Mouse (Mus musculus): Measurements from ENCODE around the gene Ctnnal1.
"Not testable (repeated sequence)": the region's sequence is repeated elsewhere in the genome, so short reads cannot be mapped to it uniquely, and the experiment has no call there.

Gene Ctnnal1

DNA sequence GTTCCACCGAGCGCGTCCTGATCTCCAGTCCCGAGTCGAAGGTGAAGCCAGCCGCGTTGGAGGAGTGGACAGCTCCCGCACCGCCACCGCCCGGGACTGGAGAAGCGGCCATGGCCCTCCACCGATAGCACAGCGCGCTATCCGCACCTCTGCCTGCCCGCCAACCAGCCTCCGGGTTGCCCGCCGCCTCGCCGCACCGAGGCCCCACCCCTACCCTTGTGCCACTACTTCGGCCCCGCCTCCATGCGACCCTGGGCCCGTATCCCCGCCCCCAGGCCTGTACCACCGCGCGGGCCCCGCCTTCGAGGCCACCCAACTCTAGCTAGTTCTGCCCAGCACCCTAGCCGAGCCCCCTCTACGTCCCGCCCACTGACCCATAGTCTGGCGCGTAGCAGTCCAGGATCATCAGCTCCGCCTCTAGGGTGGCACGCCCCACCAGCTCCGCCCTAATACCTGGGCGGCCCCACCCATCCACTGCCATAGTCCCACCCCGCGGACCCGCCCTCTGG is at the start of gene Ctnnal1:
Ctnnal1 (minus strand) TSS at position 186 of the 509 bp plus-strand sequence.
- peak; percentile 73 to 81 for DNase-seq (ENCODE audit: low spot score in 2 of 2)

DNA sequence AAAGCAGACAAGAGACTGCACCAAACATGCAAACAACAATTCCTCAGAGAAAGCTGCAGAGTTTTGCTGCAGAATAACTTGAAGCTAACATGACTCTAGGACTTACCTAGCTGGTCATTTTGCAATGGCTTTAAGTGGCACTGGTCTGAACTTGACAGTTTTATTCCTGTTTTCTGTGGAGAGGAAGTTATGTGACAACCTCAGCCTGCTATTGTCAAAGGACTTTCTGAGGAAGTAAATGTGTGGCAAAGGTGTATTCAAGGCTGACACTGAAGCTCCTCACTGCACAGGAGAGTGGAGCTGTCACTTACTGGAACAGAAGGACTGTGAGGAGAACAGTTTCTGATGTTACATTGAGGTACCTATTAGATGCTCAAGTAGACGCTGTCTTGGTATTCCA is 49.8 kb upstream of the Ctnnal1 start:
- no peak for DNase-seq (ENCODE audit: low spot score in 2 of 2)

DNA sequence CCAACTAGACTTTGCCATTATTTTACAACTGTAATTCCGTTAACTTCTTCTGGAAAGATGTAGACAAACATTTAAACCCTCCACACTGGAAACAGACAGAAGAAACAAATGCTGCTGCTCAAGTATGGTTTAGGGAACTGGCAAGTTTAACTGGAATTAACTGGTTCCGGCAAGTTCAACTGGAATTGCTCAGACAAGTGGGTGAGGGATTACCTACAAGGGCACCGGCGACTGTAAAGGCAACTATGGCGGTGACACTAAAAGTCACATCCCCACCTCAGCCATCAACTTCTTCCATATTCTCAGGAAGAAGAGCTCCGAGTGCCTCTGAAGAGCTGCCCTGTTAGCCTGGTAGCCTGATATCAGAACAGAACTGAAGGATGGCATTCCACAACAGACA is 49.4 kb upstream of the Ctnnal1 start:
- no peak for DNase-seq (ENCODE audit: low spot score in 2 of 2)

DNA sequence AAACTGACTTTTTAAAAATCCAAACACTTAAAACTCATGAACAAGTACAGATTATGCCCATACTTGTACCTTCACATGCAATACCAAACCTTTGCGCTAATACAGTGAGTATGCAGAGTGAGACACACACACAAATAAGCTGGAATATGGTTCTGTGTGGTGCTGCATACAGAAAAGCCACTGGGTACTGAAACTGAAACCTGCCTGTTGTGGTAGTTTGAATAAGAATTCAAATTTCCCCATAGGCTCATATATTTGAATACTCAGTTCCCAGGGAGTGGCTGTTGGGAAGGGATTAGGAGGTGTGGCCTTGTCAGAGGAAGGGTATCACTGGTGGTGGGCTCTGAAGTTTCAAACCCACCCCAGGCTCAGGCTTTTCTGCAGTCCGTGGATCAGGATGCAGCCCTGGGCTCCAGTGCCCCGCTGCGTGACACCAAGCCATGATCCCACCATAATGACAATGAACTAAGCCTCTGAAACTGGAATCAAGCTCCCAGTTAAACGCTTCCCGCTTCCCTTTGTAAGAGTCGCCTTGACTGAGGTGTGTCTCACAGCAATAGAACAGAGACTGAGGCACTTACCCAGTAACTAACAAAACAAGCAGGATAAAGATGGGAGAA is 47.5 kb upstream of the Ctnnal1 start:
- no peak for DNase-seq (ENCODE audit: low spot score in 2 of 2)

DNA sequence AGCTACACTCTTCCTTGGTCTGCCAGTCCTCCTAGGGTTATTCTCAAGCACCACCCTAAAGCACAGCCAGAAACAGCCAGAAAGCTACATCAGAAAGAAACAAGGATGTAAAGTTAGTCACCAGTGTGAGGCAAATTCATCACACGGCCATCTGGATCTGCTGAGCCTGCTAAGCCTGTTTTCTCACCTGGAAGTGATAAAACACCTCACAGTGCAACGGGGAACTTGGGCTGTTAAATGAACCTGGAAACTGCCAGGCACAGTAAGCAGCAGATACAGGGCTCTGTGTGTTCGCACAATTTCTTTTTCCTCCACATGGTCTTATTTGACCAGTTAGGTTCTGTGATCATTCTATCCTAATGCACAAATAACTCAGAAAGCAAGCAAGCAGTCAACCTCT is 44.6 kb upstream of the Ctnnal1 start:
- no peak for DNase-seq (ENCODE audit: low spot score in 2 of 2)

DNA sequence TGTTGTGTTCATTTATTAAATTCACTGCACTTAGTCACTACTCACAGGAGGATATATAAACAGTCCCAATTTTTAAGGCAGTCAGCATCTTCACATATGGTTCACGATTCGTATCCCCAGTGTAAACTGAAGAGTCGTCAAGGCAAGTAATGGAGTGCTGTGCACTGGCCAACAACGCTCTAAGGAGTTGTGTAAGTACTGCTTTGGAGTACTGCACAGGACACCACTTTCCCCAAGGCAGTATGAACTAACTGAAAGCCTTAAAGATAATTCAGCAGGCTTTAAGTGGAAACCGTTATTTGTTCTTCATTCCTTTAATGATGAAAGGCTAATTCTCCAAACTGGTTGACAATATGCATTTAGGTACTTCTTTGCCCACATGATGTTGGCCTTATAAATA is 42.7 kb upstream of the Ctnnal1 start:
- no peak for DNase-seq (ENCODE audit: low spot score in 2 of 2)

DNA sequence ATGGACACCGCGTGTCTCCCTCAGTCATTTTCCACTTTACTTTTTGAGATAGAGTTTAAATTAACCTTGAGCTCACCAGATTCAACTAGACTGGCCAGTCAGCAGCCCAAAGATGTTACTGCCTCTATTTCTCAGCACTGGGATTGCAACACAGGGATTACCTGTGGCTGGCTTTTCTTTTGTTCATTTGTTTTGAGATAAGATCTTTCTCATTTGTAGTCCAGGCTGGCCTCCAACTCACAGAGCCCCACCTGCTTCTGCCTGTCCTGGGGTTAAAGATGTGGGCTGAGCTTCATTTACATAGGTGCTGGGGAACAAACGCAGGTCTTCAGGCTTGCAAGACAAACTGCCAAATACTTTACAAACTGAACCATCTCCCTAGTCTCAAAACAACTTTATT is 41.9 kb upstream of the Ctnnal1 start:
- no peak for DNase-seq (ENCODE audit: low spot score in 2 of 2)

DNA sequence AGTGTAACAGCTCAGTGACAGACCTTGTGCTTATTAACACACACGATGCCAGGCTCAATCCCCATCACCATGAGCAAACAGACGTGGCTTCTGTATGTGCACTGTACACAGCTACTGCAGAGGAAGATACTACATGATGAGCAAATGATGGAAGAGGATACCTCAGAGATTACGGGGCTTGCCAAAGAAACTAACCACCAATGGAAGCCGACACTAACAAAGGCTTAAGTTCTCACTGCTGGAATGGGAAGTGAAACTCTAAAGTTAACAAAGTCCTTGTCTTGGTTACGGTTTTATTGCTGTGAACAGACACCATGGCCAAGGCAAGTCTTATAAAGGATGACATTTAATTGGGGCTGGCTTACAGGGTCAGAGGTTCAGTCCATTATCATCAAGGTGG is 40.5 kb upstream of the Ctnnal1 start:
- DNase-seq (ENCODE audit: low spot score in 2 of 2), result no peak

DNA sequence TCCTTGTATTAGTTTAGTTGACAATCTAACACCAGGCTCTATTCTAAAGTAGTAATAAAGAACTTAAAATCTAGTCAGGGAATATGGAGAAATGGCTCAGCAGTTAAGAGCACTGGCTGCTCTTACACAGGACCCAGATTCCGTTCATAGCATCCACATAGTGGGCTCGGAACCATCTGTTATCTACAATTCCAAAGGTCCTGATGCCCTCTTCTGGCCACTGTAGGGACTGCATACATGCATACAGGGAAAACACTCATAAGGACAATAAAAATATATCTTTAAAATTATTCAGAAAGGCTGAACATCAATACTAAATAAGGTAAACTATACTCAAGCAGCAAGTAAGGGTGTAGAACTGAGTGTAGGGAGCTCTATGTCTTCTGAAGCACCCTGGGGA is 36.7 kb upstream of the Ctnnal1 start:
- DNase-seq (ENCODE audit: low spot score in 2 of 2), result no peak

DNA sequence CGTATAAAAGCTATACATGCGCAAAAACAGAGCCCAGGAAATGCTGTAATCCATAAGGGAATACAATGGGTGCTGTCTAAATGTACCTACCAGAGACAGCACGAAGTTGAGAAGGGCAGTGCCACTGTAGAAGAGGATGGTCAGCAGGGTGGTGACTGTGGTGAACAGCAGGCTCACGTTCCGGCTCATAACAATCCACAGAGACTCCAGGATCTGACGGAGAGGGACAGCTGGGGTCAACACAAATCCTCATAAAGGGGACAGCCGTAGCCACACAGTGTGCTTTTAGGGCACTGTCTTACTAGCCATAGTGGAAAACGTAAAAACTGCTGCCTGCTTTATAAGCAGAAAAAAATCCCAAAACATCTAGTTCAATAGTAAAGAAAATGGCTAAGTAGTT is 34.2 kb upstream of the Ctnnal1 start:
- no peak for DNase-seq (ENCODE audit: low spot score in 2 of 2)

DNA sequence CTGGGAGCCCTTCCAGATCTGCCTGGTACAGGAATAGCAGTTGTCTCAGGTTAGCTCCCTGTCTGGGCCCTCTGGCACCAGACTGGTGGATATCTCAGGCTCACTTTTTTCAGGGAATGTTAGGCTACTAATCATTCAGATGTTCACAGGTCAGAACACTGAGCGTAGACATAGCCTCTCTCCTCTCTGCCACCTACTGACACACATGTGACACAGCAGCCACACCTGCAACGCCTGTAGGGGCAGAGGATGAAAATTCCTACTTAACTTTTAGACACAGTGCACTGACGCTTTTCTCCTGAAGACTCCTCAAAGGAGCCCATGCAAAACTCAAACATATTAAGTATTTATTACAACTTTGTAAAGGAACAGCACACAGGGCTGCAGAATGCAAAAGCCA is 32.5 kb upstream of the Ctnnal1 start:
- no peak for DNase-seq (ENCODE audit: low spot score in 2 of 2)

DNA sequence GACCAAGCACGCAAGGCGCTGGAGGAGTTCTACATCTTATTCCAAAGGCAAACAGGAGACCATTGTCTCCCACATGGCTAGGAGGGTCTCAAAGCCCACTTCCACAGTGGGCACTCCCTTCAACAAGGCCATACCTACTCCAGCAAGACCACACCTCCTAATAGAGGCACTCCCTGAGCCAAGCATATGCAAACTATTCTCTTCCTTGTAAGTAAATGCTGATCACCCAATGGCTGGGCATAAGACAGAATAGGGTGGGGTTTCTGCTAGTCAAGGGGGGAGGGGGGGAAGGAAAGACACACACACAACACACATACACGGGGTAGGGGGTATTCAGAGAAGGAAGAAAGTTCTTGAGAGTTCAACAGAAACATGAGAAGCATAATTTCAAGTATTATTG is 29.2 kb upstream of the Ctnnal1 start:
- DNase-seq (ENCODE audit: low spot score in 2 of 2), result no peak

DNA sequence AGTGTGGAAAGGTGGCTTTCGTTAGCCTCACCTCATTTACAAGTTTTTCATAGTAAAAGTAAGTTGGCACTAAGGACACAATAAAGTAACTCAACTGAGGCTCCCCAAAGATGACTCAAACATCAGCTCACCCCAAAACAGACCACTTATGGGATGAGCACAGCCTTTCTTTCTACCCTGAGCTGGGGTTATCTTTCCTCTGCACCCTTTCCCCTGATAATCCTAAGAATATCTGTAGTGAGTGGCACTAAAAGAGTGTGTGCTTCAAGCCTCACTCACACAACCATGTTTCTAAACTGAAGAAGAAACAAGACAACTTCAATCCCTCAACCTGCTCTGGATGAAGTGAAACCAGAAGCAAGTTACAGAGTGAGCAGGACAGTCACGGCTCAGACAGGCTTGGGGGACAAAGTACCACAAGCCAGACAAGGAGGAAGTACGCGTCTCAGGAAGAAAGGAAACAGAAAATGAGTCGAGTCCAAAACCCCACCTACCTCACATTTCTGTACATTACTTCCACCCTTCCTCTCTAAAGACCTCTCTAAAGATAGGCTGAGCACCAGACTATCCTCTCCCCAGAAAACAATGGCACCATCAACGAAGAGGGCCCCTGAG is 27.6 kb upstream of the Ctnnal1 start:
- no peak for DNase-seq (ENCODE audit: low spot score in 2 of 2)

DNA sequence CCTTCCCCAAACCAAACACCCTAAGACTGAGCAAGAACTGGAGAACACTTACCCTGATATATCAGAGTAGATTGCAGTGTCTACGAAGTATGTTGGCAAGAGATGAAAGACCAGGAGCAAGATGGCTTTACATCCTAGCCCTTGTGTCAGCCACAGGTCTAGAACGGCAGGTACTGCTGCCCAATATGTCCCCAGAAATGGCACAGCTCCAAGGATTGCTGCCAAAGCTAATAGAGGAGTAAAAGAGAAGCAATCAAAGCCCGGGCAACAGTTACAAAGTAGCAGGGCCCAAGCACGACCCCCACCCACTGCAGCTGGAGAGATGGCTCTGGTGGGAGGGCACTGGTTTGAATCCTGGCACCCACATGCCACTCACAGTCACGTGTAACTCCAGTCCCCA is 23.5 kb upstream of the Ctnnal1 start:
- no peak for DNase-seq (ENCODE audit: low spot score in 2 of 2)

DNA sequence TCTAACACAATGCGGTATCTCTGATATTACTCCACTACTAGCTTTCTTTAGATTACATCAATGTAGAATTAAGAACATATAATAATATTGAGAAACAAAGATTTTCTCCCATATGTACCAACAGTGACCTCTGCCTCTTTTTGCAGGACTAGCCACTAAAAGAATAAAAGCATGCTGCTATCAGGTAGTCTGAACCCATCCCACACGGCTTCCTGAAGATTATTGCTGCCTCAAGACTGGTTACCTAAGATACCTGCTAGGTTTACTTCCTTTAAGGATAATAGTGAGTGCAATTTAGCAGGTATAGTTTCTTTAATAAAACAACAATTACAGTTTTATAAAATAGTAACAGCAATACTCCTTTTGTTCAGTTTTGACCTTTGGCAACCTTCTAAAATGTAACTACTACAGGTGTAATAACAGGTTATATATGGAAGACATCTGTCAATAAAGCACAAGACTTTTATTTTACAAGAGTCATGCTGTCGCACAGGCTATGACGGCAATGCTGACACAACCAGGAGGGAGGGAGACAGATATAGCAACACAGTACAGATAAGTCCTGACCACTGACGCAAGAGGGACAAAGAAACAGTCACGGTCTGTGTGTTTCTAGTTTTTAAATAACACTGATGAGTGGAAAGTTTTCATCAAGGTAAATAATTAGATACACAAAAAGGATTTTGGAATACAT is 21.4 kb upstream of the Ctnnal1 start:
- no peak for DNase-seq (ENCODE audit: low spot score in 2 of 2)

DNA sequence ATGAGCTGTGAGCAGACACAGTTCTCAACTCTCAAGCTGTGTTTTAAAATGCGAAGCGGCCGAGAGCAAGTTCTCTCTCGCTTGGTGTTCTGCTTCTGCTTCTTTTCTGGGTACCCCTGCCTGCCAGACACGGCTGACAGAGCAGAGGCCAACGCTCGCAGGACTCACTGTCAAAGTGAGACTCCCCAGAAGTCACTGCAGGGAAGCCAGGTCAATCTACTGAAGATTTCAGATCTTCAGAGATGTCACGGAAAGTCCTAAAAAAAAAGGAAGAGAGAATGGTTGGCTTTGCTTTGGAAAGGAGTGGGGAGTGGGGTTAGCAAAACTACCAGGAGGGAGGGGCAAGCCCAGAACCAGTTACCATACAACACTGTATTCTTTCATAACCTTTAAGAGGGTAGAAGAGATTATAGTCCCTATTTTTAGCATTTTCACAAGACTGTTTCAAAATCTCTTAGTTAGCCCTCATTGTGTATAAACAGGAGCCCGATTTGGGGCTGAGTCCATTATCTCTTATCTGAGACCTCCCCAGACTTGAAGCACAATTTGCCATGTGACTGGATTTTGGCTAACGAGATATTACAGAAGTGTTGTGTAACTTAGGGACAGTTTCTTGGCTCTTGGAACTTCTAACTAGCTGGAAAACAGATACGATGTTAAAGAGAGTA is 15.2 kb upstream of the Ctnnal1 start:
- DNase-seq (ENCODE audit: low spot score in 2 of 2), result no peak

DNA sequence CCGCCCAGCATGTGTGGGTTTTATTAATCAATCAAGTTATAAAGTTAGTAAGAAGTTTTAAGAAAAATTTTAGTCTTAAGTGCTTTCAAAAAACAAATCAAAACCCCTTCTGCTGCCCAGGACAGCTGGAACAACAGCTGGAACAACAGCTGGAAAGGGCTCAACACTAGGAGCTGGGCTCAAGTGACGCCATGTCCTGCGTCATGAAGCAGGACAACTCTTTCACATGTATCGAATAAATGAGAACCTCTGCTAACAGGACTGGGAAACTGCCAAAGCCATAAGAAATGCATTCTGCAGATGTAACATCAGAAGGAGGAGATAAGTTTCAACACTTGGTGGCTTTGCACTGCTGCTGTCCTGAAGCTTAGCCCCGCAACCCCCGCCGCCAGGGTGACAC is 14.0 kb upstream of the Ctnnal1 start:
- no peak for DNase-seq (ENCODE audit: low spot score in 2 of 2)

DNA sequence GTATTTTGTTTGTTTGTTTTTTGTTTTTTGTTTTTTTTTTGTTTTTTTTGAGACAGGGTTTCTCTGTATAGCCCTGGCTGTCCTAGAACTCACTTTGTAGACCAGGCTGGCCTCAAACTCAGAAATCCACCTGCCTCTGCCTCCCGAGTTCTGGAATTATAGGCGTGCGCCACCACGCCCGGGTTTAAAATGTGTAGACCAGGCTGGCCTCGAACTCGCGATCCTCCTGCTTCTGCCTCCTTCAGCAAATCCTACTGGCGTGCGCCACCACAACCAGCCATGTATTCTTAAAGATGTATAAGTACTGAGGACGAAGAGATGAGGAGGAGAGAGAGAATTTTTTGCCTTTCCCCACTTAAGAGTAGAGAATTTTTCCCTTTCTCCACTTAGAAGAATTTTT is 5.6 kb upstream of the Ctnnal1 start:
- not testable (repeated sequence) for DNase-seq (ENCODE audit: low spot score in 2 of 2)

DNA sequence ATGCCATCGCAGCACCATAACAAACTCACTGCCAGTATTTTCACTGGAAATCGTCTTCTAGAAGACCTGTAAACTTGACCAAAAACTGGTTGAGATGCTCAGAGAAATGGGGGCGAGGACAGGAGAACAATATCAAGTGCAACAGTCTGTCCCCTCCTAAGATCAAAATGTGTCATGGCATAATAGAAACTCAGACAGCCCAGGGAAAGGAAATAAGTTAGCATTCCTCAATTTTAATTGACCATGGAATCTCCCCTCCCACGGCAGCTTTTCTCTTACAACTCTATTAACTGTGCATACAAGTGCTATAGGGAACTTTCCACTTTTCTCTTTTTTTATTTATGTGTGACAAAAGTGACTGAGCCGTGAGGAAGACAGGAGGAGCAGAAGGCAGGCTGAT is 2.8 kb upstream of the Ctnnal1 start:
- no peak for DNase-seq (ENCODE audit: low spot score in 2 of 2)

DNA sequence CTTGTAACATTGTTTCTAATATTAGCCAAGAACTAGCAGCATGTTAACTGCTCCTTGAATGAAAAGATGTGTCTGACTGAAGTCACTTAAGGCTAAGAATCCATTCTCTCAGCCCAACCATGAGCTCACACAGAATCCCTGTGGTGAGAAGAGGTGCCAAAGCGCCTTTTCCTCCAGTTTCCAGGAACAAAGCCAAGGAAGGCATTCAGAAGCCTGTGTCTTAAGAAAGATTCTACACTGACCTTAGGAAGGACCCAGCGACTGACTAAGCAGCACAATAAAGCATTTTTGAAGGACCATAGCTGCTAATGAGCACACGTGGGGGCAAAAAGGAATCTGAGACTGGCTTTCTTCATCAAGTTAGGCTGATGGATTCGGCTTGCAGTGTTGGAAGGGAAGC is 983 bp upstream of the Ctnnal1 start:
- no peak for DNase-seq (ENCODE audit: low spot score in 2 of 2)

DNA sequence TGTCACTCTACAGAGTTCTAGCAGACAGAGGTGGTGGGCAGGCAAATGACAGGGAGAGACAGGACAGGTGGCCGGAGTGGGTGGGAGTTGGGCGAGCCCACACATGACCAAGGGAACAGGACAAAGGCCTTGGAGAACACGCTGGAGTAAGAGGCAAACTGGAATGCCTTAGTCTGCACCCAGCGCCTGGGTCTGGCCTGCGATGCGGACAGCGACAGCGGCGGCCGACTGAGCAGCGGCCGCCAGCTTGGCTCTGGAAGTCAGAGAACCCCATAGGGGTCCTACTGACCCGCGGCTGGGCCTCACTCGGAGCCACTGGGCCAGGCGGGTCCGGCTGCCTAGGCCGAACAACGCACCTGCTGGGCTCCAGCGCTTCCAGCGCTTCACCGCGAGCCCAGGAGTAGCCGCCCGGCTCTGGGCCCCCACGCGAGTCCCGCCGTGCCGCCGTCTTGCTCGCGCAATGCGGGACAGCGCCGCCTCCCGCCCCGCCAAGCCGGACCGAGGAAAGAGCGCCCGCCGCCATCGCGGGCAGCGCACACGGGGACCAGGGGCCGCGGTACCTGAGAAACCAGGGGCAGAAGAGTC is 479 bp downstream of the Ctnnal1 start:
- peak; percentile 35 to 43 for DNase-seq (ENCODE audit: low spot score in 2 of 2)

DNA sequence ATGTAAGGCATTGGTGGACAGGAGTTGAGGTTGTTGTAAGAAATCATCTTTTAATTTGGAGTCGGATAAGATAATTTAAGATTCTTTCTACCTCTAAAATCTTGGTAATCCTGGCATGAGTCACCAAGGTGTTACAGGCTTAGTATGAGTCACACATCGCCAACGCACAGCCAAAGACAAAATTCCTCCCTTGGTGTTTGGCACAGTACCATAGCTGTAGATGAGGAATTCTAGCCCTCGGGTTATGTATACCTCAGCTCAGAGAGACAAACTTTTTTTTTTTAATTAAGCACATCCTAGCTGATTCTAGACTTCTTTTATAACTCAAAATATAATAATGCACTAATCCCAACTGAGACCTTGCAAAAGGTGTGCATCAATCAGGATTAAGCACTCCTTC is 972 bp downstream of the Ctnnal1 start:
- peak; percentile 56 to 66 for DNase-seq (ENCODE audit: low spot score in 2 of 2)

Measured in right cerebral cortex, postnatal 36 days (tissue).